Mouse (Mus musculus): ENCODE data around the gene Mosmo.

DNA sequence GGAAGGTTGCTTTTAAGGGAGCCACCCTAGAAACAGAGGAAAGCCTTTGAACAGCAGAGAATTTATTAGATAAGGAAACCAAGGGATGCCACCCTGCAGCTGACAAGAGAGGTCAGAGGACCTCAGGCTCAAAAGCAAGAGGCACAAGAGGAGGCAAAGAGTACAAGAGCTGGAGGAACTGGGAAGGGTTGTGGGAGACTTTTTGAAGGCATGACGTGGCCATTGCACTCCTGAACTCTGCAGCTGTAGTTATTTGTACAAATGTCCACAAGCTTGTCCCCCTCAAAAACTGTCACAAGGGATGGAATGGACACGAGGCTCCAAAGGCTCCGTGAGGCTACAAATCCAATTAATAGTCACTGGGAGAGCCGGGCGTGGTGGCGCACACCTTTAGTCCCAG, 67.2 kb downstream of the Mosmo start:
- TF ChIP-seq CTCF (IDR thresholded peaks at IDR 0.05; ENCODE audit: borderline replicate concordance, extremely low read depth, insufficient read depth, insufficient read length) (no peak), POLR2A (IDR thresholded peaks at IDR 0.05; ENCODE audit: borderline replicate concordance, extremely low read depth, insufficient read depth, insufficient read length, poor library complexity, severe bottlenecking) (no peak)
